Mouse (Mus musculus) hindbrain, postnatal 0 days (tissue): Measurements from ENCODE around the gene Ptbp2. TPM values are rescaled to one million over a fixed set of nuclear protein-coding genes. Genes with fewer than 3 reads are reported as not detected.
A peak's percentile ranks its signal among the peaks of the same experiment; 100 is the strongest.

ENCODE experiments used
- ATAC-seq: fragments of 200-750 bp; cut with Nextera tagmentation; 2 replicates; pipeline ENCODE4 v1.8.0; 2017; ENCODE audit warnings: mild to moderate bottlenecking, moderate TSS enrichment, moderate library complexity
- DNase-seq: peaks from one replicate; pipeline ENCODE4 v3.0.0-alpha.2; 2015; ENCODE audit warnings: low spot score
- H3K27ac ChIP-seq: fragments of 300-500 bp; sonication (generic); 2 replicates; pipeline ENCODE4 v1.5.1; 2014; ENCODE audit warnings: mild to moderate bottlenecking
- H3K27me3 ChIP-seq: fragments of 300-500 bp; sonication (generic); 2 replicates; pipeline ENCODE4 v1.6.1; 2014; ENCODE audit warnings: low read length, mixed read lengths; ENCODE audit not compliant: insufficient read depth
- H3K36me3 ChIP-seq: fragments of 300-500 bp; sonication (generic); 2 replicates; pipeline ENCODE4 v1.6.1; 2014; ENCODE audit warnings: low read length, mixed read lengths; ENCODE audit not compliant: insufficient read depth
- H3K4me1 ChIP-seq: fragments of 300-500 bp; sonication (generic); 2 replicates; pipeline ENCODE4 v1.6.1; 2014; ENCODE audit warnings: antibody characterized with exemption, low read length, mixed read lengths; ENCODE audit not compliant: insufficient read depth
- H3K4me2 ChIP-seq: fragments of 300-500 bp; sonication (generic); 2 replicates; pipeline ENCODE4 v1.6.1; 2014; ENCODE audit warnings: low read depth, mild to moderate bottlenecking, low read length, moderate library complexity, mixed read lengths
- H3K4me3 ChIP-seq: fragments of 300-500 bp; sonication (generic); 2 replicates; pipeline ENCODE4 v1.5.1; 2014; ENCODE audit warnings: low read length
- H3K9ac ChIP-seq: fragments of 300-500 bp; sonication (generic); replicated peaks from 2 replicates; pipeline ENCODE4 v1.6.1; 2014; ENCODE audit warnings: mild to moderate bottlenecking, low read length, moderate library complexity, mixed read lengths
- H3K9me3 ChIP-seq: fragments of 300-500 bp; sonication (generic); 2 replicates; pipeline ENCODE4 v1.6.1; 2016; ENCODE audit warnings: low read length, mixed read lengths
- CTCF ChIP-seq: IDR thresholded peaks from 2 replicates; pipeline ENCODE4 v1.5.1; 2016; ENCODE audit warnings: antibody characterized with exemption, control low read depth, low read depth
- WGBS: fragments of 180-500 bp; shearing (Covaris S2); extraction: QIAGEN DNeasy Blood & Tissue Kit; methylation state at CpG from one replicate; pipeline ENCODE4 v1.1.7; 2014; 5-methylcytosine and 5-hydroxymethylcytosine counted together
- polyA plus RNA-seq: library from polyadenylated mRNA; unstranded; fragments of >200 nt; fragmentation: Nextera tagmentation; extraction: Ambion mirVana; gene quantifications from 2 replicates; pipeline ENCODE4 v1.2.1, GENCODE M21; 2015
- total RNA-seq: library from RNA; depleted of rRNA; stranded (reverse); fragments of >200 nt; gene quantifications from 2 replicates; pipeline ENCODE4 v1.2.3, GENCODE M21; 2014

The Ptbp2 gene
- total and polyA plus RNA-seq, 2 experiments from 2014 or later = 154 to 211 TPM

DNA sequence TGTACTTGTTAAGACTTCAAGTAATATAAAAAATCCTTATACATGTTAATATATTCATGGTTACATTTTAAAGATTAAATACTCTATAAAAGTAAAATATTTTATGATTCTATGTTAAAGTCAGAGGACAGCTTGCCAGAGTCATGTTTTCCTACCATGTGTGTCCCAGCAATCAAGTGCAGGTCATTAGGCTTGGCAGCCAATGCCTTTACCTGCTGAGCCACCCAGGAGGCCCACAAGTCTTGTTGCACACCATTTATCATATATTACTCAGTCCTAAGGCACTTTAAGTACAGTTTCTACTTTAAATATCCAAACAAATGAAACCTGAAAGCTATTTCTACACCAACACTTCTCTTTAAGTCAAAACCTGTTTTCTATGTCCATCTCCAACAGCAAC is 30.5 kb downstream of the Ptbp2 start:
- Histone ChIP-seq H3K9ac (no peak overlapping the region), H3K4me3 (no peak overlapping the region), H3K36me3 (no peaks in the 10 kb centered on the region; the same call in 1 of the 2 replicates), H3K4me1 (no peaks in the 10 kb centered on the region), H3K4me2 (no peak overlapping the region), H3K9me3 (no peaks in the 10 kb centered on the region), H3K27me3 (no peaks in the 10 kb centered on the region), H3K27ac (no peak overlapping the region)
- no peak for TF ChIP-seq CTCF
- DNase-seq = no peak
- no peak for ATAC-seq

DNA sequence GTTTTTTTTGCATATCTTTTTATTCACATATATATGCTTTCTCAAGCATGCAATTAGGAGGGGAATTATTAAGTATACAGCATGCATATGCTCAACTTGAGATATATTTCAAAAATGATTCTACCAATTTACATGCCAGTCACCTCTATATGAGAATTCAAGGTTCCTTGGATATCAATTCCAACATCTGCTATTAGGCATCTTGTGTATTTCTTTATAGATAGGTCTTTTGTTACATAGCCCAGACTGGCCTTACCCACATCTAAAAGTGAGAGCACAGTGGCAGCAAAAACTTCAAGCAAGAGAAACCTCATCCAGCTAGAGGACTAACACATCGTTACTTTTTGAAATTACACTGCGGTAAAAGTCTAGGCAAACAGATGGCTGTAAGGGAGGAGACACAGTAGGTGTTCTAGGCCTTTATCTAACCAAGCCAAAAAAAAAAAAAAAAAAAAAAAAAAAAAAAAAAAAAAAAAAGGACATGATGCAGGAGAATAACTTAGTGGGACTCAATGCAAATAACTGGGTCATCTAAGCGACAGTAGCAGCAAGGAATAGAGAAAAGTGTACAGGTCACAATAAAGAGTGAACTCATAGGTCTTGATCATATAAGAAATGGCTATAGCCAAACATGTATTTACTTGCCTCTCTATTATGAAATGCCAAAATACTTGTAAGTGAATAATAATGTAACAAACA is 34.6 kb downstream of the Ptbp2 start:
- no peak for TF ChIP-seq CTCF
- 58% methylated on average over 3 of the region's 3 CpGs for WGBS
- H3K27me3 ChIP-seq = no peaks in the 10 kb centered on the region
- no peak for ATAC-seq
- no peak overlapping the region for H3K27ac ChIP-seq
- DNase-seq = peak; percentile 35
- H3K9ac ChIP-seq = no peak overlapping the region
- no peak overlapping the region for H3K4me2 ChIP-seq
- no peaks in the 10 kb centered on the region; the same call in 1 of the 2 replicates for H3K36me3 ChIP-seq
- H3K4me3 ChIP-seq = no peak overlapping the region
- H3K4me1 ChIP-seq = no peaks in the 10 kb centered on the region
- no peaks in the 10 kb centered on the region for H3K9me3 ChIP-seq

GRCm38 (mm10) chr3:119749140-119749539 is 35.1 kb downstream of the Ptbp2 start:
- H3K36me3 ChIP-seq = peaks cover 2% of the 10 kb centered on the region
- H3K9me3 ChIP-seq = no peaks in the 10 kb centered on the region
- no peak for TF ChIP-seq CTCF
- no peak for DNase-seq
- H3K4me1 ChIP-seq = no peaks in the 10 kb centered on the region
- 90% methylated on average over 2 of the region's 2 CpGs for WGBS
- H3K4me2 ChIP-seq = no peak overlapping the region
- H3K9ac ChIP-seq = no peak overlapping the region
- no peak overlapping the region for H3K4me3 ChIP-seq
- no peaks in the 10 kb centered on the region for H3K27me3 ChIP-seq
- no peak for ATAC-seq
- H3K27ac ChIP-seq = no peak overlapping the region

DNA sequence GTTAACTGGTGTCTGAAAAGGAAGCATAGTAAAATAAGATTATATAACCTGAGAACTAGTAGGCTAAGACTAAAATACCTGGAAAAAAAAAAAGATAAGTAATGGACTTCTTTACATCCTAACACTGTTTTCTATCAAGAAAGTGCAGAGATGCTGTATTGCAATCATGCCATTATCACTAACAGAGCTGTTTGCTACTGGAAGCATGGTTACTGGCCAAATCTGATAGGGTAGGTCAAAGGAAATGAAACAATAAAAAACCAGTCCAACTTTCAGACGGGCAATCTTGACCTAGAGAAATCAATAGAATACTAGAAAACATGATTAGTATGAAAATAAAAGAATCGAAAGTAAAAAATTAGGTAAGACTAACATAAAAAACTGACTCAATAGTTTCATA is 37.6 kb downstream of the Ptbp2 start:
- H3K9ac ChIP-seq = no peak overlapping the region
- H3K36me3 ChIP-seq = peaks cover 4% of the 10 kb centered on the region
- ATAC-seq (no peak), DNase-seq (no peak)
- no peaks in the 10 kb centered on the region for H3K27me3 ChIP-seq
- no peak overlapping the region for H3K4me3 ChIP-seq
- no peak for TF ChIP-seq CTCF
- WGBS = 87% methylated on average over 2 of the region's 2 CpGs
- H3K4me2 ChIP-seq = no peak overlapping the region
- no peaks in the 10 kb centered on the region for H3K4me1 ChIP-seq
- no peak overlapping the region for H3K27ac ChIP-seq
- no peaks in the 10 kb centered on the region for H3K9me3 ChIP-seq

DNA sequence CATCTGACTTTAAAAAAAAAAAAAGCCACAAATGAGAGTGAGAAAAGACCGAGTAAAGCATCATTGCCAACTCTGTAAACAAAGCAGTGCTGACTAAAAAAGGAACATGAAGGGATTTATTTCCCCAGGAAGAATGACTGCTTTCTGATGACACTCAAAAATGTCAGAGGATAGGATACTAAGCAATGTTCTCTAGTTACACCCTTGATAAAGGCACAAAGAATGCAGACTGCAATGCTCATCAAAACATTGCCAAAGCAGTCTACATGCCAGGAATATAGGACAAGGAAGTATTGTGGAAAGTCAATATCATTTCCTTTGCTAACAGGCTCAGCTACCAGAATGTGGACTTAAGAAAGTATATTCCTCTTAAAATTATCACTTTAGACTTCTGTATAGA is 38.5 kb downstream of the Ptbp2 start:
- H3K4me3 ChIP-seq = no peak overlapping the region
- H3K36me3 ChIP-seq = peaks cover 4% of the 10 kb centered on the region
- 53% methylated on average over 1 of the region's 1 CpGs for WGBS
- no peak overlapping the region for H3K9ac ChIP-seq
- TF ChIP-seq CTCF = no peak
- no peaks in the 10 kb centered on the region for H3K4me1 ChIP-seq
- no peak for DNase-seq
- H3K27me3 ChIP-seq = no peaks in the 10 kb centered on the region
- no peak overlapping the region for H3K27ac ChIP-seq
- H3K4me2 ChIP-seq = no peak overlapping the region
- no peaks in the 10 kb centered on the region for H3K9me3 ChIP-seq
- ATAC-seq = no peak

DNA sequence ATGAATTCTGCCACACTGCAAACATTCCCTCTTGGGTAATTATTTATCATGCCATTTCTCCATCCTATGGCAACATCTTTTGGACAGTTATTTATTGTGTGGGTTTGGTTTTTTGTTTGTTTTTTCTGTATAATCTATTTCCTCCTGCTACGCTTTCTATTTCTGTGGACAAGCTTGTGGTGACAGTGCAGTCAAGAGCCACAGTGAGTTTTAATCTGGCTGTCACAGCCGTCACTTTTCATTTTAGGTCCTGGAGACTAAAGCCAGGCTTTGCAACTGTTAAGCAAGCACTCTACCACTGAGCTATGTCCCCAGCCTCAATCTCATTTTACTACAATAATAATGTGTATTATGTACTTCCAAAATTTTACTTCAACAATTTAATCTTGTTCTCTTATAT is 54.4 kb downstream of the Ptbp2 start:
- TF ChIP-seq CTCF = no peak
- WGBS = 79% methylated on average over 2 of the region's 2 CpGs
- ATAC-seq = no peak

GRCm38 (mm10) chr3:119712066-119712465 is 72.2 kb downstream of the Ptbp2 start:
- Histone ChIP-seq H3K27ac (no peak overlapping the region), H3K4me2 (no peak overlapping the region), H3K9ac (no peak overlapping the region), H3K9me3 (no peaks in the 10 kb centered on the region), H3K4me1 (no peaks in the 10 kb centered on the region), H3K36me3 (no peaks in the 10 kb centered on the region), H3K27me3 (no peaks in the 10 kb centered on the region), H3K4me3 (no peak overlapping the region)
- DNase-seq = no peak
- no peak for TF ChIP-seq CTCF
- WGBS = 98% methylated on average over 5 of the region's 5 CpGs
- ATAC-seq = no peak

More for the DNA sequence above, 54.4 kb downstream of the Ptbp2 start:
- Histone ChIP-seq H3K27ac (no peak overlapping the region), H3K4me1 (no peaks in the 10 kb centered on the region), H3K4me3 (no peak overlapping the region), H3K9me3 (no peaks in the 10 kb centered on the region), H3K9ac (no peak overlapping the region), H3K36me3 (no peaks in the 10 kb centered on the region), H3K4me2 (no peak overlapping the region), H3K27me3 (no peaks in the 10 kb centered on the region)
- DNase-seq = no peak
